Mouse (Mus musculus): ENCODE results near the gene Stx8. TPM values are rescaled to one million over a fixed set of nuclear protein-coding genes. Genes with fewer than 3 reads are reported as not detected.

The Stx8 gene
- total and polyA plus RNA-seq, 2 experiments = 3.5 to 12.9 TPM

GRCm38 (mm10) chr11:68116157-68116556 lies 150.2 kb downstream of the Stx8 start:
- Histone ChIP-seq H3K27me3 (ENCODE audit: control insufficient read depth, insufficient read depth, low read length) (no peaks in the 10 kb centered on the region), H3K27ac (replicated peaks; ENCODE audit: insufficient read depth, low read depth, low read length) (no peak overlapping the region), H3K79me2 (ENCODE audit: control insufficient read depth, insufficient read depth, low read length) (no peaks in the 10 kb centered on the region), H3K9ac (ENCODE audit: low read depth, low read length) (no peak overlapping the region), H3K4me1 (ENCODE audit: control insufficient read depth, insufficient read depth, low read length) (no peaks in the 10 kb centered on the region), H3K4me3 (ENCODE audit: insufficient read depth, low read depth, low read length) (no peak overlapping the region), H3K36me3 (ENCODE audit: control insufficient read depth, insufficient read depth, low read length) (no peaks in the 10 kb centered on the region)
- 65% methylated on average over 4 of the region's 4 CpGs for WGBS
- TF ChIP-seq POLR2A (IDR thresholded peaks at IDR 0.05; ENCODE audit: extremely low read depth, insufficient read depth, low read length) = no peak
- TF ChIP-seq CTCF (IDR thresholded peaks at IDR 0.05; ENCODE audit: low read depth, low read length) = no peak
- no peak for DNase-seq (ENCODE audit: extremely low read depth, low read depth, low spot score)

DNA sequence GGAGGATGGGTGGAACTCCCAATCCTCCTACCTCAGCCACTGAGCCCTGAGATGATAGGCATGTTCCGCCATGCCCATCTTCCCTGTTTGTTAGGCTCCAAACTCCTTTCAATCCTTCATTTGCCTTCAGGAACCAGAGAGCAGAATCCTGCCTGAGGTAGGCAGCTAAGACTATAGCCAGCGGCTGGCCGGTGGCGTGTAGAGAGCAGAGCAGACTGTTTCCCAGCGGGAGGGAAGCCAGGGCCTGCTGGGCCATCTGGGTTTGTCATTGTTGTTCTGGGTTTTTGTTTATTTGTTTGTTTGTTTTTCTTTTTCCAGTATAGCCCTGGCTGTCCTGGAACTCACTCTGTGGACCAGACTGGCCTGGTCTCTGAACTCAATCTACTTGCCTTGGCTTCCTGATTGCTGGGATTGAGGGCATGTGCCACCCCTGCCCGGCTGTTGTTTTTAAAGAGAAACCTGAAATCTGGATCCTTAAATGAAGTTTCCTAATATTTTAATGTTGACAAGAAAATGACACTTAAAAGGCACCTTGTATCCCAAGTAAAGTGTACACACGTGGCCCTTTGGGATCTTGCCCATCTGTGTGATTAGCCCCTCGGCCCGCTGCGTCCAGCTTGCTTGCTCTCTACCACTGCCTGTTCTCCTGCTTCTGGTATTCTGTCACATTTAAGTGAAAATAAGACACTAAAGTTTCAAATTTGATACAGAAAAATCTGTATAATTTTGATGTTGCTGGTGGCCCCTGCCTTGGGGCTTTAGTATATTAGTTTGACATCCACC lies 152.1 kb downstream of the Stx8 start:
- H3K27me3 ChIP-seq (ENCODE audit: control insufficient read depth, insufficient read depth, low read length) = no peaks in the 10 kb centered on the region
- TF ChIP-seq CTCF (IDR thresholded peaks at IDR 0.05; ENCODE audit: low read depth, low read length) (no peak), POLR2A (IDR thresholded peaks at IDR 0.05; ENCODE audit: extremely low read depth, insufficient read depth, low read length) (no peak)
- no peak overlapping the region for H3K27ac ChIP-seq (replicated peaks; ENCODE audit: insufficient read depth, low read depth, low read length)
- H3K36me3 ChIP-seq (ENCODE audit: control insufficient read depth, insufficient read depth, low read length) = no peaks in the 10 kb centered on the region
- over 99% methylated on average over 10 of the region's 10 CpGs for WGBS
- no peaks in the 10 kb centered on the region for H3K79me2 ChIP-seq (ENCODE audit: control insufficient read depth, insufficient read depth, low read length)
- no peak overlapping the region for H3K4me3 ChIP-seq (ENCODE audit: insufficient read depth, low read depth, low read length)
- no peak overlapping the region for H3K9ac ChIP-seq (ENCODE audit: low read depth, low read length)
- DNase-seq (ENCODE audit: extremely low read depth, low read depth, low spot score) = no peak
- H3K4me1 ChIP-seq (ENCODE audit: control insufficient read depth, insufficient read depth, low read length) = no peaks in the 10 kb centered on the region

DNA sequence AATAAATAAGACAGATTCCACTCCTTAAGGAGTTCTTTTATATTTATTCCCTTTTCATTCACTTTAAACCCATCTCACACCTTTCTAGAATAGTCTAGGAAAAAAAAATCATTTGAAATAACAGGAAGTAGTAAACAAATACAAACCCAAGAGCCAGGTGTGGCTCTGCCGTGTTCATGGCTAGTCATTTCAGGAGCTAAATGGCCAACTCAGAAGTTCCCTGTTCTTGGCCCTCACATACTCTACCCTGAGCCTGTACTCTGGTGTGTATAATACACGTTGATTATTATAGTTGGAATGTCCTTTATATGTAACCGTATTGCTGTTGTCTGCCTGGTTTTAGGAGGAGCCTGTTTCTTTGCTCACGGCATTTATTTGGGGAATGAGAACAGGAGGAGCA lies 152.7 kb downstream of the Stx8 start:
- Histone ChIP-seq H3K79me2 (ENCODE audit: control insufficient read depth, insufficient read depth, low read length) (no peaks in the 10 kb centered on the region), H3K27me3 (ENCODE audit: control insufficient read depth, insufficient read depth, low read length) (no peaks in the 10 kb centered on the region), H3K27ac (replicated peaks; ENCODE audit: insufficient read depth, low read depth, low read length) (no peak overlapping the region), H3K9ac (ENCODE audit: low read depth, low read length) (no peak overlapping the region), H3K4me3 (ENCODE audit: insufficient read depth, low read depth, low read length) (no peak overlapping the region), H3K36me3 (ENCODE audit: control insufficient read depth, insufficient read depth, low read length) (no peaks in the 10 kb centered on the region), H3K4me1 (ENCODE audit: control insufficient read depth, insufficient read depth, low read length) (no peaks in the 10 kb centered on the region)
- DNase-seq (ENCODE audit: extremely low read depth, low read depth, low spot score) = no peak
- TF ChIP-seq POLR2A (IDR thresholded peaks at IDR 0.05; ENCODE audit: extremely low read depth, insufficient read depth, low read length) (no peak), CTCF (IDR thresholded peaks at IDR 0.05; ENCODE audit: low read depth, low read length) (no peak)
- 94% methylated on average over 4 of the region's 4 CpGs for WGBS

DNA sequence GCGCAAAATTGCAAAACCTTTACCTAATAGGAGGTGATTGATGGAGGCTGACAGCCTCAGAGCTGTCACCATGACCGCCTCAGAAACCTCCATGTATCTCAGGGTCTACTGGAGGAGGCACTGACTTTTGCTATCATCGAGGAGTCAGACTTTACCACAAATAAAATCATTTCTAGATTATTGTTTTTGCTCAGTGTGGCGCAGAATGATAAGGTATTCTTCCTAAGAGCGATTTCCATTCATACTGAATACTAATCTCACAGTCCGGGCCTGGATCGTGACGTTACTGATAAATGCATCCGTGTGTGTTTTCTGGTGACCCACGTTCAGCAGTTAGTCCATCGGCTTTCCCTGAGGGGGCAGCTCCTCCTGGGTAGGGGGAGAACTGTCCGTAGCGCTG lies 153.1 kb downstream of the Stx8 start:
- Histone ChIP-seq H3K27me3 (ENCODE audit: control insufficient read depth, insufficient read depth, low read length) (no peaks in the 10 kb centered on the region), H3K36me3 (ENCODE audit: control insufficient read depth, insufficient read depth, low read length) (no peaks in the 10 kb centered on the region), H3K9ac (ENCODE audit: low read depth, low read length) (no peak overlapping the region), H3K4me1 (ENCODE audit: control insufficient read depth, insufficient read depth, low read length) (no peaks in the 10 kb centered on the region), H3K79me2 (ENCODE audit: control insufficient read depth, insufficient read depth, low read length) (no peaks in the 10 kb centered on the region), H3K4me3 (ENCODE audit: insufficient read depth, low read depth, low read length) (no peak overlapping the region), H3K27ac (replicated peaks; ENCODE audit: insufficient read depth, low read depth, low read length) (no peak overlapping the region)
- no peak for TF ChIP-seq CTCF (IDR thresholded peaks at IDR 0.05; ENCODE audit: low read depth, low read length)
- no peak for TF ChIP-seq POLR2A (IDR thresholded peaks at IDR 0.05; ENCODE audit: extremely low read depth, insufficient read depth, low read length)
- WGBS = 94% methylated on average over 13 of the region's 13 CpGs
- DNase-seq (ENCODE audit: extremely low read depth, low read depth, low spot score) = no peak

DNA sequence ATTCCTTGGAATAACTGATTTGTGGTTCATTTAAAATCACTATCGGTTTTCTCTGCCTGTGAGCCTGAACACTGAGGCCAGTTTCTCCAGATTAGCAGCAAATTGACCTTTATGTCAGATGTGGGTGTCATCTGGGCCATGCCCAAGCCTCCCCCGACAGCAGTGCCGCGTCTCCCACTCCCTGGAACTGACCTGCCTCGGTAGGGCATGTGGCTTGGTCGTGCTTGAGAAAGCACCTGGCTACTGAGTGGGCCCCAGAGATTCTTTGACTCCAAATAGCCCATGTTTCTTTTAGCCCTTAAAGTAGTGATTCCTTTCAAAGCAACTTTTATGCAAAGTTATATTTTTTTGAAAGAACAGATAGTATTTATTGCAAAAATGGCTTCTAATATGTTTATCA lies 155.3 kb downstream of the Stx8 start:
- no peak for DNase-seq (ENCODE audit: extremely low read depth, low read depth, low spot score)
- no peak overlapping the region for H3K4me3 ChIP-seq (ENCODE audit: insufficient read depth, low read depth, low read length)
- WGBS = 81% methylated on average over 6 of the region's 6 CpGs
- TF ChIP-seq CTCF (IDR thresholded peaks at IDR 0.05; ENCODE audit: low read depth, low read length) (no peak), POLR2A (IDR thresholded peaks at IDR 0.05; ENCODE audit: extremely low read depth, insufficient read depth, low read length) (no peak)
- H3K36me3 ChIP-seq (ENCODE audit: control insufficient read depth, insufficient read depth, low read length) = no peaks in the 10 kb centered on the region
- no peak overlapping the region for H3K27ac ChIP-seq (replicated peaks; ENCODE audit: insufficient read depth, low read depth, low read length)
- H3K9ac ChIP-seq (ENCODE audit: low read depth, low read length) = no peak overlapping the region
- H3K27me3 ChIP-seq (ENCODE audit: control insufficient read depth, insufficient read depth, low read length) = no peaks in the 10 kb centered on the region
- no peaks in the 10 kb centered on the region for H3K79me2 ChIP-seq (ENCODE audit: control insufficient read depth, insufficient read depth, low read length)
- no peaks in the 10 kb centered on the region for H3K4me1 ChIP-seq (ENCODE audit: control insufficient read depth, insufficient read depth, low read length)

- Histone ChIP-seq H3K27me3 (ENCODE audit: control insufficient read depth, insufficient read depth, low read length) (no peaks in the 10 kb centered on the region), H3K9ac (ENCODE audit: low read depth, low read length) (no peak overlapping the region), H3K36me3 (ENCODE audit: control insufficient read depth, insufficient read depth, low read length) (no peaks in the 10 kb centered on the region), H3K4me1 (ENCODE audit: control insufficient read depth, insufficient read depth, low read length) (no peaks in the 10 kb centered on the region), H3K27ac (replicated peaks; ENCODE audit: insufficient read depth, low read depth, low read length) (no peak overlapping the region), H3K4me3 (ENCODE audit: insufficient read depth, low read depth, low read length) (no peak overlapping the region), H3K79me2 (ENCODE audit: control insufficient read depth, insufficient read depth, low read length) (no peaks in the 10 kb centered on the region)
- no peak for DNase-seq (ENCODE audit: extremely low read depth, low read depth, low spot score)
- TF ChIP-seq CTCF (IDR thresholded peaks at IDR 0.05; ENCODE audit: low read depth, low read length) (no peak), POLR2A (IDR thresholded peaks at IDR 0.05; ENCODE audit: extremely low read depth, insufficient read depth, low read length) (no peak)
- WGBS = 90% methylated on average over 6 of the region's 6 CpGs
Measured at GRCm38 (mm10) chr11:68121660-68122059, 155.7 kb downstream of the Stx8 start.
